Mouse (Mus musculus): ENCODE results near the gene Rgn. TPM values are rescaled to one million over a fixed set of nuclear protein-coding genes. Genes with fewer than 3 reads are reported as not detected.

Gene Rgn
- polyA plus RNA-seq, 1 experiment from 2014 or later, result 1.9 TPM

GRCm38 (mm10) chrX:20608500-20608899 lies 58.9 kb downstream of the Rgn start:
- no peak overlapping the region for H3K27ac ChIP-seq (ENCODE audit: low read depth)
- DNase-seq, result no peak
- 91% methylated on average over 4 of the region's 4 CpGs for WGBS
- H3K4me3 ChIP-seq (ENCODE audit: low read depth, low read length), result no peak overlapping the region
- no peak overlapping the region for H3K4me2 ChIP-seq
- no peaks in the 10 kb centered on the region for H3K27me3 ChIP-seq (ENCODE audit: insufficient read depth, low read length)
- no peak overlapping the region for H3K9ac ChIP-seq
- H3K4me1 ChIP-seq (ENCODE audit: insufficient read depth), result no peaks in the 10 kb centered on the region
- H3K9me3 ChIP-seq (ENCODE audit: low read depth, low read length), result no peaks in the 10 kb centered on the region
- no peaks in the 10 kb centered on the region for H3K36me3 ChIP-seq (ENCODE audit: insufficient read depth)
- ATAC-seq (ENCODE audit: insufficient read depth), result no peak
- no peak for TF ChIP-seq CTCF (IDR thresholded peaks at IDR 0.05; ENCODE audit: low read depth)

Other genes starting within 250 kb of the Rgn start
- gene Rp2, start 185.3 kb upstream of the Rgn start, polyA plus RNA-seq (2014; fragmentation: Nextera tagmentation; extraction: Ambion mirVana), result 21.6 and 22.9 TPM in 2 replicates
- 12.5 and 13.4 TPM in 2 replicates for gene Jade3, start 124.1 kb upstream of the Rgn start, polyA plus RNA-seq (2014; fragmentation: Nextera tagmentation; extraction: Ambion mirVana)
- 69.8 and 75.1 TPM in 2 replicates for gene Rbm10, start 67.7 kb downstream of the Rgn start, polyA plus RNA-seq (2014; fragmentation: Nextera tagmentation; extraction: Ambion mirVana)
- 243 and 245 TPM in 2 replicates for gene Ndufb11, start 67.8 kb downstream of the Rgn start, polyA plus RNA-seq (2014; fragmentation: Nextera tagmentation; extraction: Ambion mirVana)
- 200 and 202 TPM in 2 replicates for gene Uba1, start 108.5 kb downstream of the Rgn start, polyA plus RNA-seq (2014; fragmentation: Nextera tagmentation; extraction: Ambion mirVana)
- gene Cdk16, start 138.2 kb downstream of the Rgn start, polyA plus RNA-seq (2014; fragmentation: Nextera tagmentation; extraction: Ambion mirVana), result 92.8 and 96.6 TPM in 2 replicates
- 38.2 and 39.9 TPM in 2 replicates for gene Usp11, start 154.1 kb downstream of the Rgn start, polyA plus RNA-seq (2014; fragmentation: Nextera tagmentation; extraction: Ambion mirVana)
- gene Araf, start 248.0 kb downstream of the Rgn start, polyA plus RNA-seq (2014; fragmentation: Nextera tagmentation; extraction: Ambion mirVana), result 86.4 and 90.0 TPM in 2 replicates